Mouse (Mus musculus): ENCODE results near the gene Slc36a2.

DNA sequence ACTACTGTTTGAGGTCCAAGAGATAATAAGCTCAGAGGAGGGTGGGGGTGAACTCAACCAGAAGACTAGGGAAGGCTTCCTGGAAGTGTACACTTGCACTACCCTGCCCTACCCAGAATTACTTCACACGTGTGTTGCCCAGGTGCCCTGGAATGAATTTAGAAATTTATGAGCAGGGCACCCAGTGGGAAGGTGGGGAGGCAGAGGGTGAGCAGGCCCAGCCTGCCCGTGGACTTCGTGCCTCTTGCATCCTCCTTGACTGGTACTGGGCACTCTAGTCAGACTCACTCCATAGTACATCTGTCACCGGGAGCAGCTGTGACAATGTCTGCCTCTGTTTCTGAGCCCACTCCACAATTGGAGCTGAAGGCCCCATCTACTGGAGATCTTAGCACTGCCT, 28.6 kb upstream of the Slc36a2 start:
- no peak for TF ChIP-seq CTCF (IDR thresholded peaks at IDR 0.05; ENCODE audit: insufficient read depth, low read depth, low read length)
- no peak for TF ChIP-seq POLR2A (IDR thresholded peaks at IDR 0.05; ENCODE audit: insufficient read depth, low read depth, low read length)
